ENCODE assay signal across 16 mouse cellular contexts in genomic region chr6:46205531-46205930, GRCm38 (mm10).
A peak's percentile ranks its signal among the peaks of the same experiment; 100 is the strongest.
DNase-seq lines count a peak whose midpoint lies in the region.
"Had no signal": no experiment of that assay in that cellular context is flagged by ENCODE, and none has a peak within 500 bp of the region (broad histone marks: within the 10 kb centered on the region; RNA-seq: fewer than 3 reads in every experiment).

No protein-coding gene starts in this region.

- intact Hi-C loops in left cerebral cortex, postnatal 4 days (cut with DNase I): no loop called here
- intact Hi-C loops in left cerebral cortex, postnatal 36 days (cut with DNase I): no loop called here

- DNase-seq in left cerebral cortex, postnatal 4 days: peak; percentile 1
- no peak for DNase-seq in left cerebral cortex, postnatal 36 days (ENCODE audit: low spot score in 2 of 2)
- DNase-seq in cerebellum, adult 11-12 months: peak; percentile 49
- peak; percentile 15 to 65 for DNase-seq in cerebellum, postnatal 14 days
- no peak for DNase-seq in lung, postnatal 25 days (ENCODE audit: low spot score)
- DNase-seq in frontal cortex, postnatal 36 days (ENCODE audit: low spot score in 2 of 2): no peak
- DNase-seq in ovary, postnatal 10 days (ENCODE audit: low spot score): no peak
- DNase-seq: adrenal gland, postnatal 14 days; B cell, adult 2 months; heart, adult 11 months; heart, postnatal 14 days; kidney, adult 2 months; kidney, postnatal 10 days; layer of hippocampus, postnatal 36 days; liver; thymus, adult 18-20 months had no signal

Comparison
In these comparisons a context has a peak if more than half of its experiments do, and no peak if none do; other contexts are left out.
1. DNase-seq: peak in left cerebral cortex, postnatal 4 days (single experiment), cerebellum, adult 11-12 months (single experiment) and cerebellum, postnatal 14 days (2 of 2); none in left cerebral cortex, postnatal 36 days (0 of 2), lung, postnatal 25 days (single experiment), frontal cortex, postnatal 36 days (0 of 2) and ovary, postnatal 10 days (single experiment).